Mouse (Mus musculus): ENCODE data around the gene Hspa12b.

DNA sequence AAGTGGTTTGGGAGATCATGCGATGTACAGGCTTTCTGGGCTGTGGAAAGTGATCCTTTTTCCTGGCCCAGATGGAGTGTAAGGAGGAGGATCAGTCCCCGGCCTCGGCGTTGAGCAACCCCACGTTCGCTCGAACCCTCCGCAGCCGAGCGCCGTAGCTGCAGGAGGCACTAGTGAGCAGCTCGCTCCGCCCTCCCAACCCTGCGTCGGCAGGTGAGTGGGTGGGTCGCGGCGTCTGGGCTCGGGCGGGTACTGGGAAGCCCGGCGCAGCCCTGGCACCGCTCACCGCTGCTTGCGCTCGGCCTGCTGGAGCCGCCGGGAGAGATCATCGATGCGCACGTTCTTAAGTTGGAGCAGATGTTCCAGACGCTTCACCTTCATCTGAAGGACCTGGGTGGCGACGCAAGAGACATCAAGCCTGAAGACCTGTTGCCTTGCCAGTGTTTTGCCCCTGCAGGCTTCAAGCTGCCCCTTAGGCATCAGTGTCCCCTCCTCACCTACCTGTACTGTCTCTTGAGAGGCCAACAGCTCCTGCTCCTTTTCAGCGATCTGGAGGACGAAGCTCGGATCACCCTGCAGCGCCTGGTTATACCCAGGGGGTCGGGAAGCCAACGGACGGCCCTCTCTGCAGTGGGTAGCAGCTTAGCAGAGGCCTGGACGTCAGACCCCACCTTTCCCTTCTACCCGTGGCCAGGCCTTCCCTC is 44.5 kb downstream of the Hspa12b start:
- TF ChIP-seq TBP (conservative IDR thresholded peaks at IDR 0.05; ENCODE audit: low read depth, low read length) (no peak), ZNF384 (IDR thresholded peaks at IDR 0.05; ENCODE audit: low read depth, low read length) (no peak), MEF2A (IDR thresholded peaks at IDR 0.05; ENCODE audit: borderline replicate concordance, low read depth, low read length) (no peak)
